Mouse (Mus musculus) kidney, postnatal 0 days (tissue): ENCODE measurements around the gene Nosip. TPM values are rescaled to one million over a fixed set of nuclear protein-coding genes. Genes with fewer than 3 reads are reported as not detected.
A peak's percentile ranks its signal among the peaks of the same experiment; 100 is the strongest.

Source experiments
- ATAC-seq: fragments of 200-750 bp; cut with Nextera tagmentation; replicated peaks from 2 replicates; pipeline ENCODE4 v1.8.0; 2017; ENCODE audit warnings: low read depth, moderate number of reproducible peaks, moderate TSS enrichment, moderate library complexity; ENCODE audit not compliant: low FRiP score
- DNase-seq: peaks from one replicate; pipeline ENCODE4 v3.0.0-alpha.2; 2016; ENCODE audit warnings: low spot score
- H3K27ac ChIP-seq: fragments of 300-500 bp; sonication (generic); 2 replicates; pipeline ENCODE4 v1.5.1; 2014; ENCODE audit warnings: mild to moderate bottlenecking
- H3K27me3 ChIP-seq: fragments of 300-500 bp; sonication (generic); 2 replicates; pipeline ENCODE4 v1.6.1; 2014; ENCODE audit warnings: low read length, mixed read lengths; ENCODE audit not compliant: insufficient read depth
- H3K36me3 ChIP-seq: fragments of 300-500 bp; sonication (generic); 2 replicates; pipeline ENCODE4 v1.6.1; 2014; ENCODE audit warnings: low read length, mixed read lengths; ENCODE audit not compliant: insufficient read depth
- H3K4me1 ChIP-seq: fragments of 300-500 bp; sonication (generic); replicated peaks from 2 replicates; pipeline ENCODE4 v1.6.1; 2014; ENCODE audit warnings: antibody characterized with exemption, low read length, mixed read lengths; ENCODE audit not compliant: insufficient read depth
- H3K4me2 ChIP-seq: fragments of 300-500 bp; sonication (generic); 2 replicates; pipeline ENCODE4 v1.6.1; 2014; ENCODE audit warnings: mild to moderate bottlenecking, low read length, moderate library complexity, mixed read lengths
- H3K4me3 ChIP-seq: fragments of 300-500 bp; sonication (generic); replicated peaks from 2 replicates; pipeline ENCODE4 v1.5.1; 2014; ENCODE audit warnings: low read depth, low read length
- H3K9ac ChIP-seq: fragments of 300-500 bp; sonication (generic); 2 replicates; pipeline ENCODE4 v1.6.1; 2014; ENCODE audit warnings: low read depth, low read length
- H3K9me3 ChIP-seq: fragments of 300-500 bp; sonication (generic); replicated peaks from 2 replicates; pipeline ENCODE4 v1.6.1; 2016; ENCODE audit warnings: low read length, inconsistent platforms, mixed read lengths
- CTCF ChIP-seq: IDR thresholded peaks from 2 replicates; pipeline ENCODE4 v1.5.1; 2016; ENCODE audit warnings: antibody characterized with exemption, low read depth, mild to moderate bottlenecking, moderate library complexity
- WGBS: fragments of 180-500 bp; shearing (Covaris S2); extraction: QIAGEN DNeasy Blood & Tissue Kit; methylation state at CpG from one replicate; pipeline ENCODE4 v1.1.7; 2014; 5-methylcytosine and 5-hydroxymethylcytosine counted together
- polyA plus RNA-seq: library from polyadenylated mRNA; unstranded; fragments of >200 nt; fragmentation: Nextera tagmentation; extraction: Ambion mirVana; gene quantifications from 2 replicates; pipeline ENCODE4 v1.2.1, GENCODE M21; 2015

The Nosip gene
- polyA plus RNA-seq, 1 experiment from 2014 or later, result 65.0 TPM

DNA sequence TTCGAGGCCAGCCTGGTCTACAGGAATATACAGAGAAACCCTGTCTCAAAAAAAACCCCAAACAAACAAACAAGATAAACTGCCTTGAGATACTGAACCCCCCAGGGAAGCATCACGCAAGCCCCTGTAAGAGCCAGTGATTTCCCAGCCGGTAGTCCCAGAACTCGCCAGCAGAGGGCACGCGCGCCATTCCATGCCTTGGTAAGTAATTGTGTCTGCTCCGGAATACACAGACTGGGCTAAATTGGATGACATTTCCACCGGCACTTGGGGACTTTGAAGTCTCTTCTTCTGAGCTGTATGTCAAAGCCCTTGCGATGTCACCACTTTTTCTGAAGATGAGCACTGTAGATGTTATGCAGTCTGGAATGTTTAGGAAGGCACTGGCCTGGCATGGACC lies 17.6 kb downstream of the Nosip start:
- TF ChIP-seq CTCF, result peak; percentile 95
- H3K4me3 ChIP-seq, result no peak overlapping the region
- H3K4me1 ChIP-seq, result 0 out of 2 replicates have a peak, but pooled peaks cover 3% of the 10 kb centered on the region
- peaks cover 39% of the 10 kb centered on the region; the same call in 1 of the 2 replicates for H3K36me3 ChIP-seq
- H3K27me3 ChIP-seq, result no peaks in the 10 kb centered on the region
- ATAC-seq (0 out of 2 replicates have a peak, but pooled peaks have one; percentile 14), DNase-seq (peak; percentile 94)
- H3K9ac ChIP-seq, result no peak overlapping the region
- under 1% methylated on average over 10 of the region's 10 CpGs for WGBS
- no peak overlapping the region for H3K27ac ChIP-seq
- no peaks in the 10 kb centered on the region for H3K9me3 ChIP-seq
- no peak overlapping the region for H3K4me2 ChIP-seq

DNA sequence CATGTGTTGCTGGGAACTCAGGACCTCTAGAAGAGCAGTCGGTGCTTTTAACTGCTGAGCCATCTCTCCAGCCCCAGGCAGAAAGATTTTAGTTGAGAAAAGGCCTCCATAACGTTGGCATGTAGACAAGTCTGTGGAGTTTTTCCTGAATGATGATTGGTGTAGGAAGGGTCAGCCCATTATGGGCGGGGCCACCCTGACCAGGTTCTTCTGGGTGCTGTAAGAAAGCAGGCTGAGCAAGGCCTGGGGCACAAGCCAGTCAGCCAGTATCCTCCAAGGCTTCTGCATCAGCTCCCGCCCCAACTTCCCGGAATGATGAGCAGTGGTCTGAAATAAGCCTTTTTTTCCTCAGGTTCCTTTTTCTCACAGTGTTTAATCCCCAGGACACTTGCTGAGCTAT lies 18.8 kb downstream of the Nosip start:
- 57% methylated on average over 5 of the region's 5 CpGs for whole genome bisulfite sequencing
- Histone ChIP-seq H3K9me3 (no peaks in the 10 kb centered on the region), H3K4me3 (no peak overlapping the region), H3K27me3 (no peaks in the 10 kb centered on the region), H3K27ac (no peak overlapping the region), H3K4me1 (0 out of 2 replicates have a peak, but pooled peaks cover 3% of the 10 kb centered on the region), H3K4me2 (no peak overlapping the region), H3K9ac (no peak overlapping the region), H3K36me3 (peaks cover 34% of the 10 kb centered on the region)
- ATAC-seq (no peak), DNase-seq (no peak)
- TF ChIP-seq CTCF, result peak; percentile 13; the same call in 1 of the 2 replicates

DNA sequence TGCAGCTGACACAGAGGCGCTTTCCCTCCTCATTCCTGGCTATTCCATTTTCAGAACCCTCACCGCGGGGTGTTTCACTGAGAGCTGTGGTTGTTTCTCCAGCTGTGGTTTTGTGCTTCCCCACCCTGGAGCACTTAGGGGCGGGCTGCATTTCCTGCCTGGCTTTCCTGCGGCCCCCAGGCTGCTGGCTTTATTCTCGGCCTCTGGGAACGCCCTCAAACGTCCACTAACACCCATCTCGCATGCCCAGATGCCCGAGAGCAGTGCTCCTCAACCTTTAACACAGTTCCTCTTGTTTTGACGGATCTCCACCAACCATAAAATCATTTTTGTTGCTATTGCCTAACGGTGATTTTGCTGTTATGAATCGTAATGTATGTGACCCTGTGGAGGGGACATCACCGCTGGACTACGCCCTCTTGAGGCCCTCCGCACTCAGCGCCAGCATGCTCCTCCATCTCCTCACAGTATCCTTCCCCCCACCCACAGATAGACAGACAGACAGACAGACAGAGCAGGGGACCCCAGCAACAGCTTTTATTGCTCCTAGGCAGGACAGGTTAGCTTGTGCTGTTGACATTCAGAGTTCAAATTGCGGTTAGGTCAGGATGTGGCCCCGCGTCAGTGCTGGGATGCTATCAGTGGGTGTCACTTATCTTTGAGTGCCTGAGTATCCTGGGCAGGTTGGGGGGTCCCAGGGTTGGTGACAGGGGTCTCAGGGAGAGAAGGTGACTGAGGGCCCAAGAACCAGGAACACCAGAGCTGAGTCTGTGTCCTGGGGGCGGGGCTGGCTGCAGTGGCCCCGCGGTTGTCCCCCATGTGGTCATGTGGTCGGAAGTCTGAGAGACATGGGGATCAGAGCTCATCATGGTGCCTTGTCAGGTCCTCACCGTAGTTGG lies 20.4 kb downstream of the Nosip start:
- TF ChIP-seq CTCF, result 0 out of 2 replicates have a peak, but pooled peaks have one; percentile 17
- Histone ChIP-seq H3K4me1 (0 out of 2 replicates have a peak, but pooled peaks cover 3% of the 10 kb centered on the region), H3K4me3 (no peak overlapping the region), H3K9ac (0 out of 2 replicates have a peak overlapping the region, but pooled peaks have one; percentile 8), H3K9me3 (no peaks in the 10 kb centered on the region), H3K4me2 (no peak overlapping the region), H3K27ac (peak overlapping the region; percentile 68), H3K36me3 (peaks cover 31% of the 10 kb centered on the region), H3K27me3 (no peaks in the 10 kb centered on the region)
- DNase-seq, result peak; percentile 75
- WGBS, result 63% methylated on average over 25 of the region's 25 CpGs
- no peak for ATAC-seq

DNA sequence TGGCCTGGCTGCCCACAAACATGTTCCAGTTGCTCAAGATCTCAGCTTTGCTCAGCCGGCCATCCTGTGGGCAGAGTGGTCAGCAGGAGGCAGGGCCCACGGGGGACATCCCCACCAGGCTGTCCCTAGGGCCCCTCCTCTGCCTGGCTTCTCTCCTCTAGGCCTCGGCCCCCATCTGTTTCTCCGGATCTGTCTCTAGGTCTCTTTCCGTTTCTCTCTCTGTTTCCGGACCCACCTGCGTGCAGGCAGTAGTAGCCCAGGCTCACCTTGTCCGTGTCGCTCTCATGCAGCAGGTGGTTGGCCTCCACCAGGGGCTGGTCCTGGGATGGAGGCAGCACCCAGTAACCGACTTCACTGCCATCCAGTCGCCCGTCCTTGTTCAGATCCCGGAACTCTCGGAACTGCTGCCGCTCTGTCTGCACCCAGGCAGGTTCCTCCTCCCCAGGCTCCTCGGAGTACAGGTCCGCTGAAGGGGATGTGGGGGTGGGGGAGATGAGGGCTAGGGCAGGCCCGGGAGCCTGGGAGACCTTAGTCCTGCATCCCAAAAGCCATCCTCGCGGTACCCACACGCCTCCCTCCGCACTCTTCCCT lies 21.2 kb downstream of the Nosip start:
- DNase-seq, result no peak
- Histone ChIP-seq H3K4me2 (no peak overlapping the region), H3K27me3 (no peaks in the 10 kb centered on the region), H3K9me3 (no peaks in the 10 kb centered on the region), H3K4me1 (0 out of 2 replicates have a peak, but pooled peaks cover 3% of the 10 kb centered on the region), H3K9ac (no peak overlapping the region), H3K36me3 (peaks cover 32% of the 10 kb centered on the region), H3K27ac (peak overlapping the region; percentile 68; the same call in 1 of the 2 replicates), H3K4me3 (no peak overlapping the region)
- 81% methylated on average over 22 of the region's 22 CpGs for WGBS
- ATAC-seq, result no peak
- no peak for TF ChIP-seq CTCF

DNA sequence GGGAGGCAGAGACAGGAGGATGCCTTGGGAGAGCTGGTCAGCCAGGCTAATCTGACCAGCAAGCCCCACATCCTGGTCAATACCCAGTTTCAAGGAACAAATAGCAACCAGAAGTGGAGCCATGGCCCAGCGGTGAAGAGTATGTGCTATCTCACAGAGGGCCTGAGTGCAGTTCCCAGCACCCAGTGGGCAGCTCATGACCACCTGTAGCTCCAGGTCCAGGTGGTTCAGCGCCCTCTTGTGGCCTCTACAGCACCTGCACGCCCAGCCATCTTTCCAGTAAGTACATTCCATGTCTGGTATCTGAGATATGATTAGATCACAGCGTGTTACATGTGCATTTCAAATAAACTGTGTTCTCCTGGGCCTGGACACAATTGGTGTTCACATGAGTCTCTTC lies 23.9 kb downstream of the Nosip start:
- no peak overlapping the region for H3K4me3 ChIP-seq
- ATAC-seq (no peak), DNase-seq (no peak)
- no peaks in the 10 kb centered on the region for H3K27me3 ChIP-seq
- H3K9me3 ChIP-seq, result no peaks in the 10 kb centered on the region
- H3K27ac ChIP-seq, result no peak overlapping the region
- H3K36me3 ChIP-seq, result peaks cover 32% of the 10 kb centered on the region
- 81% methylated on average over 4 of the region's 4 CpGs for WGBS
- no peak overlapping the region for H3K4me2 ChIP-seq
- H3K9ac ChIP-seq, result no peak overlapping the region
- 0 out of 2 replicates have a peak, but pooled peaks cover 3% of the 10 kb centered on the region for H3K4me1 ChIP-seq
- TF ChIP-seq CTCF, result 0 out of 2 replicates have a peak, but pooled peaks have one; percentile 29

DNA sequence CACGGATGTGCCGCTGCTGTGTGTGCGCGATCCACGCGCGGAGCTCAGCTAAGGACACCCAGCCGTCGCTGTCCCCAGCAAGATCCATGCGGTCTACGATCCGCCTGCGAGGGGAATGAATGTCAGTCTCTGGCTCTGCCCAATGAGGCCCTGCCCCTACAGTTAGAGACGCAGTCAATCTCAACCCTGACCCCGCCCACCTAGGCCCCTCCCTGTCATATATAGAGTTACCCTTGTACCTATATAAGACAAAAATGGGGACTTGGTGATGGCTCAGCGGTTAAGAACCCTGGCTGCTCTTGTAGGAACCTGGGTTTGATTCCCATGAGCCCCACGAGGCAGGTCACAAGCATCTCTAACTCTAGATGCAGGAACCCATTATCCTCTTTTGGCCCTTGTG lies 26.4 kb downstream of the Nosip start:
- no peak for ATAC-seq
- WGBS, result 94% methylated on average over 17 of the region's 17 CpGs
- H3K4me3 ChIP-seq, result no peak overlapping the region
- no peaks in the 10 kb centered on the region for H3K27me3 ChIP-seq
- H3K36me3 ChIP-seq, result peaks cover 25% of the 10 kb centered on the region
- no peak overlapping the region for H3K27ac ChIP-seq
- no peaks in the 10 kb centered on the region for H3K4me1 ChIP-seq
- DNase-seq, result no peak
- no peak overlapping the region for H3K9ac ChIP-seq
- H3K9me3 ChIP-seq, result no peaks in the 10 kb centered on the region
- TF ChIP-seq CTCF, result no peak
- no peak overlapping the region for H3K4me2 ChIP-seq
